Mouse (Mus musculus) lung, adult 2 months (tissue): ENCODE measurements around the gene Sp3. TPM values are rescaled to one million over a fixed set of nuclear protein-coding genes. Genes with fewer than 3 reads are reported as not detected.

ENCODE experiments used
- DNase-seq: peaks from one replicate; pipeline ENCODE4 v3.0.0; 2022
- H3K4me1 ChIP-seq: fragments of 200-500 bp; 2 replicates; pipeline ENCODE4 v1.6.1; 2011; ENCODE audit warnings: low read length; ENCODE audit not compliant: control insufficient read depth, insufficient read depth
- H3K4me3 ChIP-seq: fragments of 200-500 bp; replicated peaks from 2 replicates; pipeline ENCODE3; 2011; ENCODE audit warnings: low read depth, mild to moderate bottlenecking, control low read depth, low read length; ENCODE audit errors: extremely low read depth
- CTCF ChIP-seq: fragments of 200-500 bp; IDR thresholded peaks from 2 replicates; pipeline ENCODE4 v1.5.1; 2011; ENCODE audit warnings: mild to moderate bottlenecking, low read length, control low read depth; ENCODE audit not compliant: insufficient read depth
- POLR2A ChIP-seq: fragments of 200-500 bp; IDR thresholded peaks from 2 replicates; pipeline ENCODE4 v1.6.1; 2011; ENCODE audit warnings: low read depth, mild to moderate bottlenecking, control low read depth, low read length, borderline replicate concordance; ENCODE audit errors: extremely low read depth
- WGBS: fragments of 180-500 bp; shearing (Covaris S2); methylation state at CpG from one replicate; pipeline ENCODE4 v1.1.7; 2018; 5-methylcytosine and 5-hydroxymethylcytosine counted together
- polyA plus RNA-seq: library from polyadenylated mRNA; depleted of rRNA; stranded (reverse); fragments of >200 nt; gene quantifications from 2 replicates; pipeline ENCODE4 v1.2.3, GENCODE M21; 2012

Sp3 gene
- polyA plus RNA-seq, 1 experiment: 16.5 TPM

DNA sequence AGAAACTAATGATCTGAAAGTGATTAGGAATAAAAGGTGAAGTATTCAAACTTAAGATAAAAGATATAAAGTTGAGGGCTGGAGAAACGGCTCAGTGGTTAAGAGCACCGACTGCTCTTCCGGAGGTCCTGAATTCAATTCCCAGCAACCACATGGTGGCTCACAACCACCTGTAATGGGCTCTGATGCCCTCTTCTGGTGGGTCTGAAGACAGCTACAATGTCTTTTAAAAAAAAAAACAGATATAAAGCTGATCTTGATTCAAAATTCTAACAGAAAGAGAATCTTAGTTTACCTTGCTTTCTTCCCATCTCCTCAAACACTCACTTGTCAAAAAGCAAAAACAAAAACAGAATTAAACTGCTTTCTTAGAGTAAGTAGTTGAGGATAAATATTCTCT, 23.8 kb downstream of the Sp3 start:
- no peak for DNase-seq
- TF ChIP-seq CTCF (no peak), POLR2A (no peak)
- 94% methylated on average over 3 of the region's 3 CpGs for WGBS
- peaks cover 5% of the 10 kb centered on the region for H3K4me1 ChIP-seq
- no peak overlapping the region for H3K4me3 ChIP-seq

DNA sequence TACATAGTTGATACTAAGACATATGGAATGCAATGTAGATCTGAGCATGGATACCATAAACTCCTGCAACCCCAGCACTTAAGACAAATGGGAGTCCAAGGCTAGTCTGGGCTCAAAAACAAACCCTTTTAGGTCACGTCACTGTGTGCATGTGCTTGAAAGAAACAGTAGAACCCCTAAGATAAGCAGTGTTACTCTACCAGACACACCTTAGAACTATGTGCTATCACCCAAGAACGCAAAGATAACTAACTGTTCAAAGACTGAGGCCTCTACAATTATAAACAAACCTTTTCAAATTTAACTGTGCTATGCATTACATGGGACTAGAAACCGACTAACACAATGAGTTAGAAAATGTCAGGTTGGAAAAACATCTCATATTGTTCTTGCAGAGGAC, 27.3 kb downstream of the Sp3 start:
- H3K4me3 ChIP-seq: no peak overlapping the region
- H3K4me1 ChIP-seq: no peaks in the 10 kb centered on the region; the same call in 1 of the 2 replicates
- DNase-seq: no peak
- TF ChIP-seq CTCF (no peak), POLR2A (no peak)
- WGBS: 86% methylated on average over 3 of the region's 3 CpGs

DNA sequence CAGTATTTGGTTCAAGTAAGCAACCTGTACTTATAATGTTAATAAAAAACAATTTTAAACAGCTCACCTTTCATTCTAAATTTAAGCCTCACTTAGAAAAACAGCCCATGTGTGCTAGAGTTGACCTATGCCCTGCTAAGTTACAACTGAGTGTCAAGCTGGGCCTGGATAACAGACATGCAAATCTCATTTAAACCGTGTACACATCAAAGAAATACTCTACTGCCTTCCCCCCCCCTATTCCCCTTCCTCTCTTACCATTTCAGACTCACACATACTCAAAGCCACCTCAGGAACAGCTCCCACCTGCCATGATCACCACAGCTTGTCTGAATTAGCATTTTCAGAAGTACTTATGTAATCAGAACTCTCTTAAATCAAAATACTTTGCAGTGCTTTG, 44.3 kb downstream of the Sp3 start:
- H3K4me3 ChIP-seq: no peak overlapping the region
- TF ChIP-seq POLR2A: no peak
- TF ChIP-seq CTCF: no peak
- WGBS: 11% methylated on average over 1 of the region's 1 CpGs
- no peak for DNase-seq
- no peaks in the 10 kb centered on the region for H3K4me1 ChIP-seq

DNA sequence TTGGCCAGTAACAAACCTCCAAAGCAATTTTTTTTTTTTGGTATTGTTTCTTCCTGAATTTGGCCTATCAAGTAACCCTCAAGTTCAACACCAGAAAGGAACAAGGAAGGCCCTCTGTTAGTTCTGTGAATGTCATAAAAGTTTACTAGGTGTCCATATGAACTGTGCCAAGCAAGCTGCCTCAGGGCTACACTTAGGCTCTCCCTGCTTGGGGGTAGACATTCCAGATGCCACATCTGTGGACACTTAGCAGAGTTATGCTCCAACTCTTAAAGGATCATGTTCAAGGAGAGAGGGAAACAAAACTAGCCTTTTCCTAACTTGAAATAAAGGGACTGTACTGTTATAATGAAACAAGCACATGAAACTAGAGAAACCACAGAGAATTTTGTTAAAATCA, 48.1 kb downstream of the Sp3 start:
- TF ChIP-seq POLR2A (no peak), CTCF (no peak)
- DNase-seq: no peak

DNA sequence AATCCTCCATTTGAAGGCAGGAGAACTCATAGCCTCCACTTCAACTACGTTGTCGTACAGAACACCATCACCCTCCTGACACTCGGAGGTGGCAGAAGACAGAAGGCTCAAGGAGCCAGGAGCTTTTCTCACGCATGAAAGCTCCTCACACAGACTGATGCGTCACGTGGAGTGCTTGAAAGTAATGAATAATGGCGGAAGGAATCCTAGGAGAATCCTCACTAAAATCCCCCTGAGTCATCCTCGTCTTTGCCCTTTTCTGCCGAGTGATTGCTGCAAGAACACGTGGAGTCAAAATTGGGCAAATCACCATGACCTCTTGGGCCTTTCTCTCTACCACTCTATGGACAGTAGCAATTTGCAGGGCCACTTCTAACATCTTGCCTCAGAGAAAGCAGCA, 55.3 kb downstream of the Sp3 start:
- Histone ChIP-seq H3K4me1 (no peaks in the 10 kb centered on the region), H3K4me3 (no peak overlapping the region)
- DNase-seq: no peak
- no peak for TF ChIP-seq CTCF
- no peak for TF ChIP-seq POLR2A
- WGBS: 83% methylated on average over 10 of the region's 10 CpGs

More for the DNA sequence above, 48.1 kb downstream of the Sp3 start:
- no peaks in the 10 kb centered on the region for H3K4me1 ChIP-seq
- no peak overlapping the region for H3K4me3 ChIP-seq

DNA sequence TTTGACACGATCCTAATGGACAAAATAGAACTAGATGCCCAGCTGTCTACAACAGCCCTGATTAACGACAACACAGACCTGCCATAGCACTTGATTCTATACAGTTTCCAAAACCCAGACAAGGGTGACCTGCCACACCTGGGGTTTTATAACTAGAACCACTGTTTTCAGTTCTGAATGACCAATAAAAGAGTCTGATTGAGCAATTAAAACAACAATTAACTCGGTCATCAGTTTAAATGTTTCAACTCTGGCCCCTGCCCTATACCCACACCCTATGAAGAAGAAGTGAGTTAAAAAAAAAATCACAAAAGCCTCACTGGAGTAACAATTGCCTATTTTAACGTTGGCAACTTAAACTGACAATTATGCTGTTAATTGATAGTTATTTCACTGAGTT, 64.1 kb downstream of the Sp3 start:
- H3K4me3 ChIP-seq: no peak overlapping the region
- no peak for DNase-seq
- H3K4me1 ChIP-seq: no peaks in the 10 kb centered on the region
- 76% methylated on average over 4 of the region's 4 CpGs for WGBS
- TF ChIP-seq POLR2A: no peak
- TF ChIP-seq CTCF: no peak

DNA sequence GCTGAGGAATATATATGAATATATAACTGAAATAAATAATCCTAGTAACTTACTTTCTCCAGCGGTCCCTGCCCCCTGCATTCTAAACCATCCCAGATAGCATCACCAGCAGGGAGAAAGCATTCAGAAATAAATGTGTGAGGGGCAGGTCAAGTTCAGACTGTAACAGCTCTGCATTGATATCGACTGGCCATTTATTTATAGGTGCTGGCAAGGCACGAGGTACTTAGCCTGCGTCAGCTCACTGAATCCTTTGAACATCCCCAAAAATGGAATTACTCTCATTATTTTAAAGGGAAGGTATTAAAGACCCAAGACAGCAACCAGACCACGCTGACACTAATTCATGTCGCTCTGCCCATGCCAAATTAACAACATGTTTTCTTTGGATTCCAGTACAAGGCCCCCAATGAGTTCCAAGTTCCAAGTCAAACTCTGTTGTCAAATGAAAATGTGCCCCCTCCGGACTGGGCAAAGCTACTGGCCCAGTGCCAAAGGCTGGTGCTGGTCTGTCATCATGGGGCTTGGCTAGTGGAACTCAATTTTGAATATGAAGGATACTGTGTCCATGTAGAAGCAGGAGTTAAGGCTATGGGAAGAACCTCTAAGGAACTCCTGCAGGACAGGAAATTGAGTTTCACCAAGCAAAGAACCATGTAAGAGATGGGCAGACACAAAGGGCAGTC, 64.9 kb downstream of the Sp3 start:
- no peak overlapping the region for H3K4me3 ChIP-seq

DNA sequence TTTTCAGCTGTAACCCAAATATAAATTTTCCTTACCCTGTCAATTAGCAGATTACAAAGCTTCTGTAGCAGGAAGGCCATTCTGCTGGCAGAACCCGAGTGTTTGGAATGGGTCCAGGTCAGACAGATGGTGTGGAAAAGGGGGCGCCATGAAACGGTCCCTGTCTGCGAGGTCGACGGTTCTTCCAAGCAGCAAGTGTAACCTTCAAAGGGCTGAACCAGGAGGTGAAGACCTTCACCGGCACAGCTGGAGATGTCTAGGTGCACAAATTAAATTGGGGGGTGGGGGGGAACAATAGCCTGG, 66.8 kb downstream of the Sp3 start:
- Histone ChIP-seq H3K4me1 (no peaks in the 10 kb centered on the region), H3K4me3 (no peak overlapping the region)
- no peak for DNase-seq
- WGBS: 59% methylated on average over 7 of the region's 7 CpGs
- TF ChIP-seq CTCF (no peak), POLR2A (no peak)

More for the DNA sequence above, 64.9 kb downstream of the Sp3 start:
- no peak for DNase-seq
- H3K4me1 ChIP-seq: no peaks in the 10 kb centered on the region
- TF ChIP-seq POLR2A (no peak), CTCF (no peak)
- WGBS: 86% methylated on average over 7 of the region's 7 CpGs

DNA sequence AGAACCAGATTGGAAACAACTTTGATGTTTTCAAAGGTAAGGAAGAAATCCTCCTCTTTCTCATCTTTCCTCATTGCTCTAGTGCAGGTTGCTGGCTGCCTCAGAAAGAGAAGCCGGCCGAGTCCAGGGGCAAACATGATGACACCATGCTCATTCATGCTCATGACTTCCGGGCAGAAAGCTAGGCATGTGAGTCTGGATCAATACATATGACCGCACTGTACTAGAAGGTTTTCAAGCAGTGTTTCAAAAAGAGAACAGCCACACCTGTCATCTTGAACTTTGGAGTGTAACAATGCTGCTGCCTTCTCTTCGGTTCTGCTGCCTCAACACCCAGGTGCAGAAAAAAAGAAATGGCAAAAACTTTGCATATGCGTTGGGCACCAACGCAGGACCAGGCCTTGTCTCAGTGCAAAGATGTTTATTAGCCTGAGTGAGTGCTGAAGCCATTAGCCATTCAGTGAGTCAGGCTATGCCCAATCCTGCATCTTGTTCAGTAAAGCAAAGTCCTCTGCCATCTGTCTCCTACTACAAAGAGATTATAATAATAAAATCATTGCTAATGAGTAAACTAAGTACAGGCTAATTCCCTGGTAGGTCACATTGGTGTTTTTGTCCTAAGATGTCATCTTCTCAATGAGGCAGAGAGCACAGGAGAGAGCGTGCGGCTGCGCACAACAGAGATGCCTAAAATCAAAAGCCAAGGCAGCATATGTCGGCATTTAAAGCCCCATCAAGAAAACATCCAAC, 67.4 kb downstream of the Sp3 start:
- Histone ChIP-seq H3K4me1 (no peaks in the 10 kb centered on the region), H3K4me3 (no peak overlapping the region)
- WGBS: 91% methylated on average over 11 of the region's 11 CpGs
- TF ChIP-seq CTCF (no peak), POLR2A (no peak)
- DNase-seq: no peak

DNA sequence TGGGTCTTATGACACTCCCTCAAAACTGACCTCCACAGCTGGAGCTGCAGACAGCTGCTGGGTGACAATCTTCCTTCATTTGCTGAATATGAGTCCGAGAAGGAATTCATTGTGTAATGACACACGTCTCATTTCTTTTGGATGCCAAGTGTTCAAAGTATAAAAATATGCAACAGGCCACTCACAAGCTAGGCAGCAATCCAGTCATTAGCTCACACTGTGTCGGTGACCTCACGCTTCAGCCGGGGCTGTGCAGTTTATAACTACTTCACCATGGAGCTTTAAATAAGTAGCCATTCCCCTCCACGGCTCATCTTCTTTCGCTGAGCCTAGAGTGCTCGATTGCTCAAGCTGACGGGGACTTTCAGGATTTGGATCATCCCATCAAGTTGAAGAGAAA, 68.7 kb downstream of the Sp3 start:
- H3K4me1 ChIP-seq: no peaks in the 10 kb centered on the region
- H3K4me3 ChIP-seq: no peak overlapping the region
- 66% methylated on average over 9 of the region's 9 CpGs for WGBS
- DNase-seq: no peak
- no peak for TF ChIP-seq POLR2A
- no peak for TF ChIP-seq CTCF

DNA sequence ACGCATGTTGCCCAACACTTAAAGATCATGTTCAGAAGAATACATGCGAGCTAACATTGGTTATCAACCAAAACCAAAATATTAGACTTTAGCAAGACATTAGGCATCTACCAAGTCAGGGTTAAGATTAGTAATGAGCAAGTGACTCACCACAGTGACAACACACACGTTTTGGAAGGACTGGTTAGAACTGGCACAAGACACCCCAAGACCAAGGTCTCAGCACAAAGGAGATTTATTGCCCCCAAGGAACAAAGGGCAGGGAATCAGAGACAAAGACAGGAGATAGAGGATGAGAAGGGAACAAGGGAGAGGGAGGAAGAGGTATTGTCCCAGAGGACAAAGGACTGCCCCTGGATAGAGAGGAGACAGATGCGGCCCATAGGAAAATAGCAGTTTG, 71.2 kb downstream of the Sp3 start:
- no peak for DNase-seq

More for the DNA sequence above, 71.2 kb downstream of the Sp3 start:
- 74% methylated on average over 4 of the region's 4 CpGs for whole genome bisulfite sequencing
- no peak for TF ChIP-seq CTCF
- Histone ChIP-seq H3K4me3 (no peak overlapping the region), H3K4me1 (no peaks in the 10 kb centered on the region)
